Mouse (Mus musculus) hindbrain, embryonic 16.5 days (tissue): ENCODE measurements at regions not wholly inside any gene's neighbourhood (a gene's known extent, or its start where the extent isn't known, plus 50 kb on each side); places are given as distances from the start of the nearest gene placed in this dataset.
A peak's percentile ranks its signal among the peaks of the same experiment; 100 is the strongest.

Experiments
- ATAC-seq: fragments of 200-750 bp; cut with Nextera tagmentation; 2 replicates; pipeline ENCODE4 v1.8.0; 2017; ENCODE audit warnings: moderate TSS enrichment, moderate library complexity
- H3K27ac ChIP-seq: fragments of 300-500 bp; sonication (generic); 2 replicates; pipeline ENCODE4 v1.5.1; 2014; ENCODE audit warnings: low read depth, mild to moderate bottlenecking, control low read depth, low read length, moderate library complexity
- H3K27me3 ChIP-seq: fragments of 300-500 bp; sonication (generic); replicated peaks from 2 replicates; pipeline ENCODE4 v1.6.1; 2014; ENCODE audit warnings: low read length; ENCODE audit not compliant: control insufficient read depth, insufficient read depth
- H3K36me3 ChIP-seq: fragments of 300-500 bp; sonication (generic); 2 replicates; pipeline ENCODE4 v1.6.1; 2014; ENCODE audit warnings: mild to moderate bottlenecking, low read length, moderate library complexity, mixed read lengths; ENCODE audit not compliant: control insufficient read depth, insufficient read depth
- H3K4me1 ChIP-seq: fragments of 300-500 bp; sonication (generic); 2 replicates; pipeline ENCODE4 v1.6.1; 2014; ENCODE audit warnings: low read depth, low read length; ENCODE audit not compliant: control insufficient read depth, insufficient read depth
- H3K4me2 ChIP-seq: fragments of 300-500 bp; sonication (generic); 2 replicates; pipeline ENCODE4 v1.6.1; 2014; ENCODE audit warnings: mild to moderate bottlenecking, low read length, control low read depth, moderate library complexity
- H3K4me3 ChIP-seq: fragments of 300-500 bp; sonication (generic); 2 replicates; pipeline ENCODE4 v1.5.1; 2014; ENCODE audit warnings: mild to moderate bottlenecking, low read length, control low read depth, moderate library complexity
- H3K9ac ChIP-seq: fragments of 300-500 bp; sonication (generic); 2 replicates; pipeline ENCODE4 v1.6.1; 2014; ENCODE audit warnings: low read depth, mild to moderate bottlenecking, control low read depth, low read length, moderate library complexity
- H3K9me3 ChIP-seq: fragments of 300-500 bp; sonication (generic); 2 replicates; pipeline ENCODE4 v1.6.1; 2014; ENCODE audit warnings: mild to moderate bottlenecking, low read length, moderate library complexity; ENCODE audit not compliant: control insufficient read depth
- WGBS: fragments of 180-500 bp; shearing (Covaris S2); extraction: QIAGEN DNeasy Blood & Tissue Kit; methylation state at CpG from one replicate; pipeline ENCODE4 v1.1.7; 2014; 5-methylcytosine and 5-hydroxymethylcytosine counted together

GRCm38 (mm10) chr12:47129821-47130220 is 311.1 kb upstream of the Nova1 start:
- no peaks in the 10 kb centered on the region for H3K9me3 ChIP-seq
- no peak overlapping the region for H3K4me3 ChIP-seq
- H3K9ac ChIP-seq: no peak overlapping the region
- no peak overlapping the region for H3K27ac ChIP-seq
- no peak overlapping the region for H3K4me2 ChIP-seq
- H3K4me1 ChIP-seq: no peaks in the 10 kb centered on the region
- H3K27me3 ChIP-seq: no peaks in the 10 kb centered on the region
- no peaks in the 10 kb centered on the region for H3K36me3 ChIP-seq
- 64% methylated on average over 9 of the region's 9 CpGs for WGBS
- no peak for ATAC-seq

GRCm38 (mm10) chr12:47128596-47128995 is 309.9 kb upstream of the Nova1 start:
- Histone ChIP-seq H3K27me3 (no peaks in the 10 kb centered on the region), H3K36me3 (no peaks in the 10 kb centered on the region), H3K4me3 (no peak overlapping the region), H3K4me1 (no peaks in the 10 kb centered on the region), H3K9me3 (no peaks in the 10 kb centered on the region), H3K9ac (no peak overlapping the region), H3K27ac (no peak overlapping the region), H3K4me2 (no peak overlapping the region)
- WGBS: 85% methylated on average over 3 of the region's 3 CpGs
- no peak for ATAC-seq

- peak; percentile 27; the same call in 1 of the 2 replicates for ATAC-seq
- WGBS: 61% methylated on average over 3 of the region's 3 CpGs
- no peaks in the 10 kb centered on the region for H3K9me3 ChIP-seq
- no peak overlapping the region for H3K4me3 ChIP-seq
- H3K27ac ChIP-seq: no peak overlapping the region
- no peaks in the 10 kb centered on the region for H3K36me3 ChIP-seq
- H3K4me2 ChIP-seq: no peak overlapping the region
- no peaks in the 10 kb centered on the region for H3K4me1 ChIP-seq
- no peak overlapping the region for H3K9ac ChIP-seq
- no peaks in the 10 kb centered on the region for H3K27me3 ChIP-seq
Measured at GRCm38 (mm10) chr12:47121426-47121825, 302.7 kb upstream of the Nova1 start.

- Histone ChIP-seq H3K9ac (no peak overlapping the region), H3K4me3 (no peak overlapping the region), H3K27ac (no peak overlapping the region), H3K36me3 (no peaks in the 10 kb centered on the region), H3K27me3 (no peaks in the 10 kb centered on the region), H3K9me3 (no peaks in the 10 kb centered on the region), H3K4me1 (no peaks in the 10 kb centered on the region), H3K4me2 (no peak overlapping the region)
- ATAC-seq: no peak
- WGBS: 81% methylated on average over 3 of the region's 3 CpGs
Measured at GRCm38 (mm10) chr12:47117504-47117903, 298.8 kb upstream of the Nova1 start.

GRCm38 (mm10) chr12:47089234-47089633 is 270.5 kb upstream of the Nova1 start:
- no peaks in the 10 kb centered on the region for H3K4me1 ChIP-seq

GRCm38 (mm10) chr12:47074961-47075360 is 256.2 kb upstream of the Nova1 start:
- 45% methylated on average over 2 of the region's 2 CpGs for WGBS
- Histone ChIP-seq H3K27me3 (no peaks in the 10 kb centered on the region), H3K27ac (no peak overlapping the region), H3K4me2 (no peak overlapping the region), H3K4me1 (no peaks in the 10 kb centered on the region), H3K9me3 (no peaks in the 10 kb centered on the region), H3K9ac (no peak overlapping the region), H3K36me3 (no peaks in the 10 kb centered on the region), H3K4me3 (no peak overlapping the region)
- ATAC-seq: no peak

More at GRCm38 (mm10) chr12:47089234-47089633, 270.5 kb upstream of the Nova1 start:
- Histone ChIP-seq H3K27me3 (no peaks in the 10 kb centered on the region), H3K4me2 (no peak overlapping the region), H3K9me3 (no peaks in the 10 kb centered on the region), H3K36me3 (no peaks in the 10 kb centered on the region), H3K4me3 (no peak overlapping the region), H3K9ac (no peak overlapping the region), H3K27ac (no peak overlapping the region)
- ATAC-seq: no peak

GRCm38 (mm10) chr12:47052474-47052873 is 233.7 kb upstream of the Nova1 start:
- Histone ChIP-seq H3K4me3 (no peak overlapping the region), H3K27ac (no peak overlapping the region), H3K9ac (no peak overlapping the region), H3K4me2 (no peak overlapping the region), H3K4me1 (no peaks in the 10 kb centered on the region), H3K27me3 (no peaks in the 10 kb centered on the region), H3K36me3 (no peaks in the 10 kb centered on the region), H3K9me3 (no peaks in the 10 kb centered on the region)
- ATAC-seq: no peak
- 79% methylated on average over 1 of the region's 1 CpGs for WGBS

- Histone ChIP-seq H3K36me3 (no peaks in the 10 kb centered on the region), H3K9ac (no peak overlapping the region), H3K4me2 (no peak overlapping the region), H3K4me3 (no peak overlapping the region), H3K27ac (no peak overlapping the region), H3K9me3 (no peaks in the 10 kb centered on the region), H3K4me1 (no peaks in the 10 kb centered on the region), H3K27me3 (no peaks in the 10 kb centered on the region)
- 67% methylated on average over 6 of the region's 6 CpGs for WGBS
- no peak for ATAC-seq
Measured at GRCm38 (mm10) chr12:47020810-47021348, 202.2 kb upstream of the Nova1 start.

GRCm38 (mm10) chr12:46992343-46992742 is 173.6 kb upstream of the Nova1 start:
- H3K4me2 ChIP-seq: no peak overlapping the region
- no peak overlapping the region for H3K27ac ChIP-seq
- H3K4me3 ChIP-seq: no peak overlapping the region
- no peaks in the 10 kb centered on the region for H3K36me3 ChIP-seq
- no peaks in the 10 kb centered on the region for H3K27me3 ChIP-seq
- no peaks in the 10 kb centered on the region for H3K4me1 ChIP-seq
- 98% methylated on average over 1 of the region's 1 CpGs for WGBS
- H3K9ac ChIP-seq: no peak overlapping the region
- H3K9me3 ChIP-seq: no peaks in the 10 kb centered on the region
- no peak for ATAC-seq

- no peaks in the 10 kb centered on the region for H3K36me3 ChIP-seq
- no peak overlapping the region for H3K4me2 ChIP-seq
- H3K27me3 ChIP-seq: no peaks in the 10 kb centered on the region
- ATAC-seq: no peak
- no peak overlapping the region for H3K4me3 ChIP-seq
- WGBS: 91% methylated on average over 2 of the region's 2 CpGs
- H3K9ac ChIP-seq: no peak overlapping the region
- H3K9me3 ChIP-seq: no peaks in the 10 kb centered on the region
- H3K27ac ChIP-seq: no peak overlapping the region
- H3K4me1 ChIP-seq: no peaks in the 10 kb centered on the region
Measured at GRCm38 (mm10) chr12:46988972-46989371, 170.2 kb upstream of the Nova1 start.
